In genomic region chr2:13009261-13009972, GRCm38 (mm10) we compare ENCODE assay signal across 8 mouse cellular contexts. TPM values are rescaled to one million over a fixed set of nuclear protein-coding genes. Genes with fewer than 3 reads are reported as not detected.
A peak's percentile ranks its signal among the peaks of the same experiment; 100 is the strongest.
DNase-seq lines count a peak whose midpoint lies in the region; ATAC-seq and TF ChIP-seq lines count a peak whose summit lies in the region.

No protein-coding gene starts in this region.

- H3K4me3 ChIP-seq in thymus, adult 2 months (ENCODE audit: control insufficient read depth, insufficient read depth, low read length) = peak overlapping the region; percentile 47
- peak overlapping the region; percentile 57 for H3K4me3 ChIP-seq in kidney, postnatal 0 days (replicated peaks; ENCODE audit: low read depth, low read length)
- H3K4me3 ChIP-seq in midbrain, embryonic 14.5 days (replicated peaks; ENCODE audit: low read depth, low read length) = peak overlapping the region; percentile 54

- no peak overlapping the region for H3K27ac ChIP-seq in thymus, adult 2 months (ENCODE audit: control insufficient read depth, insufficient read depth, low read length)
- no peak overlapping the region for H3K27ac ChIP-seq in kidney, postnatal 0 days
- peak overlapping the region; percentile 41 for H3K27ac ChIP-seq in midbrain, embryonic 14.5 days (replicated peaks; ENCODE audit: low read depth, low read length)

- 43% methylated on average over 18 of the region's 18 CpGs for WGBS in thymus, adult 2 months
- 12% methylated on average over 18 of the region's 18 CpGs for WGBS in kidney, postnatal 0 days
- 5% methylated on average over 18 of the region's 18 CpGs for WGBS in midbrain, embryonic 14.5 days

- H3K9ac ChIP-seq in kidney, postnatal 0 days (ENCODE audit: low read depth, low read length) = no peak overlapping the region
- H3K9ac ChIP-seq in midbrain, embryonic 14.5 days (replicated peaks; ENCODE audit: low read length) = peak overlapping the region; percentile 57; the same call in 1 of the 2 replicates

- H3K4me2 ChIP-seq in kidney, postnatal 0 days (ENCODE audit: low read length) = peak overlapping the region; percentile 99
- peak overlapping the region; percentile 100 for H3K4me2 ChIP-seq in midbrain, embryonic 14.5 days (ENCODE audit: low read length)

- peaks cover 18% of the 10 kb centered on the region for H3K4me1 ChIP-seq in thymus, adult 2 months (replicated peaks; ENCODE audit: control insufficient read depth, insufficient read depth, low read length)
- H3K4me1 ChIP-seq in kidney, postnatal 0 days (replicated peaks; ENCODE audit: insufficient read depth, low read length) = peaks cover 14% of the 10 kb centered on the region; the same call in 1 of the 2 replicates
- peaks cover 15% of the 10 kb centered on the region; the same call in 1 of the 2 replicates for H3K4me1 ChIP-seq in midbrain, embryonic 14.5 days (ENCODE audit: control insufficient read depth, insufficient read depth, low read length)

- no peaks in the 10 kb centered on the region for H3K36me3 ChIP-seq in thymus, adult 2 months (ENCODE audit: control insufficient read depth, insufficient read depth, low read length)
- H3K36me3 ChIP-seq in kidney, postnatal 0 days (ENCODE audit: insufficient read depth, low read length) = no peaks in the 10 kb centered on the region
- no peaks in the 10 kb centered on the region for H3K36me3 ChIP-seq in midbrain, embryonic 14.5 days (ENCODE audit: control insufficient read depth, insufficient read depth, low read length)

- H3K9me3 ChIP-seq in kidney, postnatal 0 days (replicated peaks; ENCODE audit: low read length) = no peaks in the 10 kb centered on the region
- no peaks in the 10 kb centered on the region for H3K9me3 ChIP-seq in midbrain, embryonic 14.5 days (ENCODE audit: control insufficient read depth, low read length)

- TF ChIP-seq CTCF in thymus, adult 2 months (IDR thresholded peaks at IDR 0.05; ENCODE audit: borderline replicate concordance, control insufficient read depth, extremely low read depth, insufficient read depth, low read length, poor library complexity) = no peak
- TF ChIP-seq CTCF in kidney, postnatal 0 days (IDR thresholded peaks at IDR 0.05; ENCODE audit: low read depth) = no peak

- peaks cover 2% of the 10 kb centered on the region; the same call in 1 of the 2 replicates for H3K27me3 ChIP-seq in thymus, adult 2 months (ENCODE audit: control insufficient read depth, insufficient read depth, low read length)
- peaks cover 25% of the 10 kb centered on the region for H3K27me3 ChIP-seq in kidney, postnatal 0 days (ENCODE audit: insufficient read depth, low read length)
- peaks cover 47% of the 10 kb centered on the region for H3K27me3 ChIP-seq in midbrain, embryonic 14.5 days (ENCODE audit: control insufficient read depth, insufficient read depth, low read length)

- no peak for TF ChIP-seq POLR2A in thymus, adult 2 months (IDR thresholded peaks at IDR 0.05; ENCODE audit: control insufficient read depth, extremely low read depth, insufficient read depth, low read length, poor library complexity)

- no peak for ATAC-seq in kidney, postnatal 0 days (replicated peaks; ENCODE audit: low FRiP score, low read depth)
- no peak; the same call in 1 of the 2 replicates for ATAC-seq in midbrain, embryonic 14.5 days (ENCODE audit: low FRiP score, low TSS enrichment)
- no peak for ATAC-seq in megakaryocyte-erythroid progenitor cell, adult 5-6 weeks (replicated peaks; ENCODE audit: low FRiP score, low TSS enrichment, poor library complexity, severe bottlenecking)

- peak; percentile 13 to 14 for DNase-seq in cerebellum, postnatal 10 days
- DNase-seq in cerebellum, adult 18-20 months = no peak
- DNase-seq in thymus, adult 2 months = peak; percentile 1
- no peak for DNase-seq in thymus, postnatal 25 days
- DNase-seq in kidney, postnatal 0 days (ENCODE audit: low spot score) = peak; percentile 30
- peak; percentile 35 for DNase-seq in midbrain, embryonic 14.5 days
- DNase-seq in adrenal gland, adult 8-10 months = no peak

RNA-seq across cellular contexts. Expression of gene C1ql3, which starts 2.2 kb away (rescaled TPM):
- polyA plus RNA-seq in thymus, adult 2 months (2012; rRNA removed) = 1.1 TPM in 2 replicates
- 1.7 TPM in 2 replicates for polyA plus RNA-seq in kidney, postnatal 0 days (2015; fragmentation: Nextera tagmentation; extraction: Ambion mirVana)
- polyA plus RNA-seq in midbrain, embryonic 14.5 days (2014; fragmentation: Nextera tagmentation; extraction: Ambion mirVana) = 3.3 and 3.4 TPM in 2 replicates
- not detected in 2 replicates for total RNA-seq in megakaryocyte-erythroid progenitor cell, adult 5-6 weeks (2014; fragmentation: Nextera tagmentation)
- not detected in 2 replicates for total RNA-seq in megakaryocyte-erythroid progenitor cell, adult 5-6 weeks (2017)
- under 1 TPM in 2 of 4 experiments, not detected in 2; 0.10 to 0.18 TPM for total RNA-seq in adrenal gland, adult 8-10 months (2022)

Comparison
In these comparisons a context has a peak if more than half of its experiments do, and no peak if none do; other contexts are left out.
1. DNase-seq: peak in cerebellum, postnatal 10 days (2 of 2), thymus, adult 2 months (single experiment), kidney, postnatal 0 days (single experiment) and midbrain, embryonic 14.5 days (single experiment); none in cerebellum, adult 18-20 months (0 of 2), thymus, postnatal 25 days (single experiment) and adrenal gland, adult 8-10 months (single experiment).
2. Peak in every context shown above with its lines, with median percentiles within 50 percentile points of each other: H3K4me3 ChIP-seq.